Mouse (Mus musculus): ENCODE results near the gene Ttc28.

- no peak for TF ChIP-seq CTCF (IDR thresholded peaks at IDR 0.05; ENCODE audit: borderline replicate concordance, insufficient read depth, low read depth, low read length)
- TF ChIP-seq POLR2A (IDR thresholded peaks at IDR 0.05; ENCODE audit: borderline replicate concordance, insufficient read depth, low read length): no peak
Measured at GRCm38 (mm10) chr5:111329782-111330416, 450.3 kb downstream of the Ttc28 start.
